In the genomic region with DNA sequence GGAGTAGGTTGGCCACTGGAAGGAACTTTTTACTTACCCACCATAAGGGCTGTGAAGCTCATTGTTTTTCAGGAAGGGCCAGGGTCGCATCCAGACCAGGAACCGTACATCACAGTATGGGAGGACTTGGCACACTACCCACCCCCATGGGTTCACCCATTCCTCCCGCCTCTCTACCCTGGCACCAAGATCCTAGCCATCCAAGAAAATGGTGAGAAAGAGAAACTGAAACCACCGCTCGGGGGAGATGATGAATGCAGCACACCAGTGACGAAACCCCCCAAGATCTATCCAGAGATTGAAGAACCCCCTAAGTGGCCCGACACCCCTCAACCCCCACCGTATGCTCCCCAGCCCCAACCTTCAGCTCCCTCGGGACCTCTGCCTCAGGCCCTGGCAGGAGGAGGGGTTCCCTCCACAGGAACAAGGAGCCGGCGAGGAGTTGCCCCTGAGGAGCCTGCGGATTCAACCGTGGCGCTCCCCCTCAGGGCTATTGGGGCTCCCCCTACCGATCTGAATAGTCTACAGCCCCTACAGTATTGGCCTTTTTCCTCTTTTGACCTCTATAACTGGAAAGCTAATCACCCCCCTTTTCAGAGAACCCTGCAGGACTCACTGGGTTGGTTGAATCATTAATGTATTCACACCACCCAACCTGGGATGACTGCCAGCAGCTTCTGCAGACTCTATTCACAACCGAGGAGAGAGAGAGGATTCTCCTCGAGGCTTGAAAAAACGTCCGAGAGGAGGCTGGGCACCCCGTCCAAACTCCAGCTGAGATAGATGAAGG, we compare ENCODE assay signal across 8 mouse cellular contexts. TPM values are rescaled to one million over a fixed set of nuclear protein-coding genes. Genes with fewer than 3 reads are reported as not detected.
DNase-seq lines count a peak whose midpoint lies in the region; TF ChIP-seq lines count a peak whose summit lies in the region.
"Not testable (repeated sequence)": the region's sequence is repeated elsewhere in the genome, so short reads cannot be mapped to it uniquely, and the experiment has no call there.

No protein-coding gene starts in this region.

- H3K36me3 ChIP-seq in MEL (ENCODE audit: control insufficient read depth in 1 of 2, insufficient read depth in 2 of 2, low read length in 2 of 2) = peaks cover 0 to 13% of the 10 kb centered on the region in 2 experiments; a peak in 2 of 4 replicates

- H3K4me3 ChIP-seq in MEL (ENCODE audit: control insufficient read depth in 1 of 2, insufficient read depth in 1 of 2, low read depth in 2 of 2, low read length in 2 of 2) = peak overlapping the region; percentile 67 to 90

- DNase-seq in MEL (ENCODE audit: low read depth, low spot score) = peak; percentile 79
- DNase-seq in adrenal gland, postnatal 36 days = peak; percentile 35 to 49
- DNase-seq in cerebellum, postnatal 10 days = peak; percentile 82 to 83
- DNase-seq in frontal cortex, postnatal 25 days (ENCODE audit: low spot score in 2 of 2) = peak; percentile 47 to 49
- DNase-seq in kidney, adult 9 months = peak; percentile 90
- DNase-seq in layer of hippocampus, adult 9-11 months = peak; percentile 66
- peak; percentile 32 to 41 for DNase-seq in left cerebral cortex, postnatal 36 days (ENCODE audit: low spot score in 2 of 2)
- DNase-seq in right cerebral cortex, postnatal 14 days = peak; percentile 85

- peaks cover 2 to 24% of the 10 kb centered on the region in 2 experiments; a peak in 3 of 4 replicates for H3K4me1 ChIP-seq in MEL (ENCODE audit: control insufficient read depth in 1 of 2, insufficient read depth in 2 of 2, low read length in 2 of 2)

- H3K27ac ChIP-seq in MEL (ENCODE audit: control insufficient read depth, low read depth, low read length) = peak overlapping the region; percentile 18

- not testable (repeated sequence) for TF ChIP-seq EP300 in MEL (IDR thresholded peaks at IDR 0.05; ENCODE audit: low read depth in 1 of 2, low read length in 2 of 2)

- intact Hi-C loops in left cerebral cortex, postnatal 36 days (cut with DNase I) = loop anchor here (10.0 kb wide), 2 partner anchors 46 to 54 kb away; a partner anchor contains a TSS

- H3K9ac ChIP-seq in MEL (ENCODE audit: control insufficient read depth, low read depth, low read length, poor library complexity, severe bottlenecking) = peak overlapping the region; percentile 74

- peak in 1 of 2 experiments; percentile 43; a peak in 1 of 4 replicates for TF ChIP-seq POLR2A in MEL (IDR thresholded peaks at IDR 0.05; ENCODE audit: control insufficient read depth in 1 of 2, insufficient read depth in 1 of 2, low read depth in 1 of 2, low read length in 2 of 2, poor library complexity in 1 of 2)

- H3K27me3 ChIP-seq in MEL (ENCODE audit: control insufficient read depth in 1 of 2, insufficient read depth in 2 of 2, low read length in 2 of 2) = not testable (repeated sequence)

- peak; percentile 24 to 60 (median 58); a peak in 5 of 6 replicates for TF ChIP-seq CTCF in MEL (IDR thresholded peaks at IDR 0.05 in 2 of 3, conservative IDR thresholded peaks at IDR 0.05 in 1 of 3; ENCODE audit: control insufficient read depth in 1 of 3, insufficient read depth in 1 of 3, low read depth in 2 of 3, low read length in 3 of 3, poor library complexity in 1 of 3, severe bottlenecking in 1 of 3)

- not testable (repeated sequence) for H3K9me3 ChIP-seq in MEL (replicated peaks; ENCODE audit: insufficient read depth, low read length)

- not testable (repeated sequence) for TF ChIP-seq RAD21 in MEL (IDR thresholded peaks at IDR 0.05; ENCODE audit: low read depth, low read length)

- not testable (repeated sequence) for H3K79me2 ChIP-seq in MEL (ENCODE audit: control insufficient read depth, insufficient read depth, low read length, poor library complexity)

TF ChIP-seq in MEL, 35 proteins besides CTCF, POLR2A, EP300 and RAD21:
- TF ChIP-seq HCFC1 (IDR thresholded peaks at IDR 0.05; ENCODE audit: low read depth, low read length) (0 out of 2 replicates have a peak, but pooled peaks have one; percentile 26), ETS1 (IDR thresholded peaks at IDR 0.05; ENCODE audit: low read depth, low read length) (peak; percentile 41)

RNA-seq across cellular contexts. Expression of a gene that starts 39.9 kb away (rescaled TPM):
- total RNA-seq in MEL (2012; rRNA removed) = 0.69 and 0.85 TPM in 2 replicates
- polyA plus RNA-seq in MEL (2012; ENCODE audit: insufficient read depth in 1 of 2, insufficient read length in 2 of 2, low read depth in 1 of 2, low replicate concordance in 2 of 2, missing spikeins in 1 of 2) = under 1 TPM in 1 of 2 experiments, not detected in 1; 0.89 TPM
- 10 to 100 TPM; 27.3 to 31.4 TPM for total RNA-seq in adrenal gland, postnatal 36 days (2021)
- 10 to 100 TPM; 46.7 to 54.8 TPM for total RNA-seq in left cerebral cortex, postnatal 36 days (2021)

RNA-seq across cellular contexts. Expression of a gene that starts 48.5 kb away (rescaled TPM):
- total RNA-seq in MEL (2012; rRNA removed) = not detected in 2 replicates
- not detected for polyA plus RNA-seq in MEL (2012; ENCODE audit: insufficient read depth in 1 of 2, insufficient read length in 2 of 2, low read depth in 1 of 2, low replicate concordance in 2 of 2, missing spikeins in 1 of 2)
- 10 to 100 TPM; 25.2 to 51.2 TPM for total RNA-seq in adrenal gland, postnatal 36 days (2021)
- total RNA-seq in left cerebral cortex, postnatal 36 days (2021) = 10 to 100 TPM; 59.9 to 66.6 TPM

RNA-seq across cellular contexts. Expression of a gene that starts 49.6 kb away (rescaled TPM):
- 262 and 268 TPM in 2 replicates for total RNA-seq in MEL (2012; rRNA removed)
- polyA plus RNA-seq in MEL (2012; ENCODE audit: insufficient read depth in 1 of 2, insufficient read length in 2 of 2, low read depth in 1 of 2, low replicate concordance in 2 of 2, missing spikeins in 1 of 2) = 100 to 1,000 TPM in 1 of 2 experiments, not detected in 1; 819 TPM
- 100 to 1,000 TPM in 1 of 2 experiments, 10 to 100 TPM in 1; 92.2 to 134 TPM for total RNA-seq in adrenal gland, postnatal 36 days (2021)
- total RNA-seq in left cerebral cortex, postnatal 36 days (2021) = 10 to 100 TPM; 50.3 to 54.8 TPM

RNA-seq across cellular contexts. Expression of a gene that starts 58.4 kb away (rescaled TPM):
- total RNA-seq in MEL (2012; rRNA removed) = 3.2 TPM in 2 replicates
- polyA plus RNA-seq in MEL (2012; ENCODE audit: insufficient read depth in 1 of 2, insufficient read length in 2 of 2, low read depth in 1 of 2, low replicate concordance in 2 of 2, missing spikeins in 1 of 2) = 1 to 10 TPM in 1 of 2 experiments, not detected in 1; 5.3 TPM
- total RNA-seq in adrenal gland, postnatal 36 days (2021) = 10 to 100 TPM; 13.7 to 18.4 TPM
- total RNA-seq in left cerebral cortex, postnatal 36 days (2021) = 10 to 100 TPM; 33.3 to 37.8 TPM

Comparison
In these comparisons a context has a peak if more than half of its experiments do, and no peak if none do; other contexts are left out.
1. Peak in every context shown above with its lines: DNase-seq, H3K4me3 ChIP-seq and H3K27ac ChIP-seq.
2. DNase-seq: peak in every context shown above with its lines; median percentile 90 in kidney, adult 9 months; 85 in right cerebral cortex, postnatal 14 days; 82 in cerebellum, postnatal 10 days; 79 in MEL; 66 in layer of hippocampus, adult 9-11 months; 48 in frontal cortex, postnatal 25 days; 42 in adrenal gland, postnatal 36 days; 36 in left cerebral cortex, postnatal 36 days.
3. RNA of a gene that starts 39.9 kb away (total RNA-seq): 46.7 to 54.8 TPM in left cerebral cortex, postnatal 36 days and 27.3 to 31.4 TPM in adrenal gland, postnatal 36 days; 0.69 to 0.85 TPM in MEL; every median in the first group is over 10 times any median in the second.
4. RNA of a gene that starts 48.5 kb away (total RNA-seq): 59.9 to 66.6 TPM in left cerebral cortex, postnatal 36 days and 25.2 to 51.2 TPM in adrenal gland, postnatal 36 days; not detected in MEL; every median in the first group is over 10 times any median in the second.